Mouse (Mus musculus) kidney, embryonic 14.5 days (tissue): Measurements from ENCODE around the gene Fam110c. TPM values are rescaled to one million over a fixed set of nuclear protein-coding genes. Genes with fewer than 3 reads are reported as not detected.
"Not testable (repeated sequence)": the region's sequence is repeated elsewhere in the genome, so short reads cannot be mapped to it uniquely, and the experiment has no call there.

ENCODE experiments used
- ATAC-seq: fragments of 200-750 bp; cut with Nextera tagmentation; 2 replicates; pipeline ENCODE4 v1.8.0; 2017; ENCODE audit warnings: moderate number of reproducible peaks, mild to moderate bottlenecking, moderate TSS enrichment, moderate library complexity; ENCODE audit not compliant: low FRiP score, low TSS enrichment
- H3K27ac ChIP-seq: fragments of 300-500 bp; sonication (generic); 2 replicates; pipeline ENCODE4 v1.5.1; 2014; ENCODE audit warnings: low read depth, mild to moderate bottlenecking, low read length, moderate library complexity, mixed read lengths
- H3K27me3 ChIP-seq: fragments of 300-500 bp; sonication (generic); 2 replicates; pipeline ENCODE4 v1.6.1; 2014; ENCODE audit warnings: mild to moderate bottlenecking, low read length; ENCODE audit not compliant: control insufficient read depth, insufficient read depth
- H3K36me3 ChIP-seq: fragments of 300-500 bp; sonication (generic); 2 replicates; pipeline ENCODE4 v1.6.1; 2014; ENCODE audit warnings: low read length, mixed read lengths; ENCODE audit not compliant: control insufficient read depth, insufficient read depth
- H3K4me1 ChIP-seq: fragments of 300-500 bp; sonication (generic); 2 replicates; pipeline ENCODE4 v1.6.1; 2014; ENCODE audit warnings: low read length, mixed read lengths; ENCODE audit not compliant: control insufficient read depth, insufficient read depth
- H3K4me2 ChIP-seq: fragments of 300-500 bp; sonication (generic); replicated peaks from 2 replicates; pipeline ENCODE4 v1.6.1; 2014; ENCODE audit warnings: low read depth, mild to moderate bottlenecking, low read length
- H3K4me3 ChIP-seq: fragments of 300-500 bp; sonication (generic); 2 replicates; pipeline ENCODE4 v1.5.1; 2014; ENCODE audit warnings: mild to moderate bottlenecking, low read length
- H3K9ac ChIP-seq: fragments of 300-500 bp; sonication (generic); 2 replicates; pipeline ENCODE4 v1.6.1; 2014; ENCODE audit warnings: low read depth, mild to moderate bottlenecking, low read length, moderate library complexity
- H3K9me3 ChIP-seq: fragments of 300-500 bp; sonication (generic); 2 replicates; pipeline ENCODE4 v1.6.1; 2016; ENCODE audit warnings: low read length; ENCODE audit not compliant: control insufficient read depth
- WGBS: fragments of 180-500 bp; shearing (Covaris S2); extraction: QIAGEN DNeasy Blood & Tissue Kit; methylation state at CpG from one replicate; pipeline ENCODE4 v1.1.7; 2014; 5-methylcytosine and 5-hydroxymethylcytosine counted together
- polyA plus RNA-seq: library from polyadenylated mRNA; unstranded; fragments of >200 nt; fragmentation: Nextera tagmentation; extraction: Ambion mirVana; gene quantifications from 2 replicates; pipeline ENCODE4 v1.2.1, GENCODE M21; 2014

Gene Fam110c
- polyA plus RNA-seq = 2.4 and 3.2 TPM in 2 replicates

GRCm38 (mm10) chr12:31073412-31074354 lies at the start of gene Fam110c:
Fam110c (plus strand) TSS chr12:31073861.
- no peak within 1 kb of the TSS for H3K27ac ChIP-seq
- 1% methylated on average over 50 of the region's 50 CpGs for WGBS
- H3K27me3 ChIP-seq = peaks cover 29% of the 10 kb centered on the region

GRCm38 (mm10) chr12:31026423-31026822 lies 47.2 kb upstream of the Fam110c start:
- no peaks in the 10 kb centered on the region for H3K27me3 ChIP-seq
- H3K9ac ChIP-seq = no peak overlapping the region
- H3K27ac ChIP-seq = no peak overlapping the region
- H3K4me3 ChIP-seq = no peak overlapping the region
- H3K36me3 ChIP-seq = no peaks in the 10 kb centered on the region
- H3K9me3 ChIP-seq = peaks cover 6% of the 10 kb centered on the region; the same call in 1 of the 2 replicates
- no peak overlapping the region for H3K4me2 ChIP-seq
- WGBS = 15% methylated on average over 7 of the region's 7 CpGs
- peak; percentile 89 for ATAC-seq
- 0 out of 2 replicates have a peak, but pooled peaks cover 4% of the 10 kb centered on the region for H3K4me1 ChIP-seq

More at GRCm38 (mm10) chr12:31073412-31074354, at the start of gene Fam110c:
- H3K4me3 ChIP-seq = peak within 1 kb of the TSS; percentile 57
- H3K9me3 ChIP-seq = no peaks in the 10 kb centered on the region
- H3K4me1 ChIP-seq = peaks cover 3% of the 10 kb centered on the region; the same call in 1 of the 2 replicates
- no peaks in the 10 kb centered on the region for H3K36me3 ChIP-seq
- peak within 1 kb of the TSS; percentile 94 for H3K4me2 ChIP-seq
- ATAC-seq = peak; percentile 80
- H3K9ac ChIP-seq = peak within 1 kb of the TSS; percentile 56

DNA sequence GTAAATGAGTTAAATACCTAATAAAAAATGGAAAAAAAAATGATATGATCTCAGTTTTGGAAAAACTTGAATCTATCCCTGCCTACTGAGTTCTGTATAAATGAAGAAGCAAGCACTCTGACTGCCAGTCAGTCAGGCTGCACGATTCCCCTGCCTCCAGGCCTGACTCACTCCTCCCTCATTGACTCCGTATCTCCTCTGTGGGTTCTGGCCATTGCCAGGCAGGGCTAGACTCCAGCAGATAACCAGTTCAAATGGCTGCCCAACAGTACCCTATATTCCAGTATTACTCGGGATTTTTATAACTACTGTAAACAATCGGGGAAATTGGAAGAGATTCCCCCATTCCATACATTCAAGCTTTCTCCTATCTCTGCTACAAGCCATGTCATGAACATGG lies 21.6 kb upstream of the Fam110c start:
- no peaks in the 10 kb centered on the region for H3K27me3 ChIP-seq
- no peak for ATAC-seq
- no peak overlapping the region for H3K27ac ChIP-seq
- no peak overlapping the region for H3K4me3 ChIP-seq
- H3K9ac ChIP-seq = no peak overlapping the region
- 87% methylated on average over 4 of the region's 4 CpGs for WGBS
- H3K4me1 ChIP-seq = no peaks in the 10 kb centered on the region
- no peaks in the 10 kb centered on the region for H3K36me3 ChIP-seq
- H3K9me3 ChIP-seq = no peaks in the 10 kb centered on the region
- H3K4me2 ChIP-seq = no peak overlapping the region

DNA sequence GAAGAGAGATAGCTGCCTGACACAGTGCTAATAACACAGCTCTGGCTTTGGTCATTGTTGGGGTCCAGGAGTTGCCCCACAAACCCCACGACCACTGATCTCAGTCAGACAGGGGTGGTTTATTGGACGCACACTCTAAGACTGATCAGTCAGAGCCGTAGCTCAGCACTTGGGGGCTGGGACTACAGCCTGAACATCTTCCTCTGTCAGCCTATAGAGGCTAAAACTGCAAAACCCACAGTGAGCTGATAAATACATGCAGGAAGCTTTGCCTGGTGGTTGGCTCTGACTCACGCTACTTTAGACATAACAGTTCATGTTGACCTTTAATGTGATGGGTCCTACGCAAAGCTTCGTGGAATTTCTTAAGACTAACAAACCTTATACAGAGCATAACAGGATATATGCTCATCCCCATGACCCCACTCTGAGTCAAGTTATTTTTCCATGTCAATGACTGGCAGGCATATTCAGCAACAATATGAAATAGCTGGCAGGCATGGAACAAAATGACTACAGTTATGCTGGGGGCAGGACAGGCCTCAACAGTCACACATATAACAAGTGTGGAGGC lies 17.3 kb upstream of the Fam110c start:
- Histone ChIP-seq H3K27ac (no peak overlapping the region), H3K36me3 (no peaks in the 10 kb centered on the region), H3K4me2 (no peak overlapping the region), H3K4me3 (no peak overlapping the region), H3K9ac (no peak overlapping the region), H3K9me3 (no peaks in the 10 kb centered on the region), H3K4me1 (no peaks in the 10 kb centered on the region), H3K27me3 (no peaks in the 10 kb centered on the region; the same call in 1 of the 2 replicates)
- ATAC-seq = no peak
- WGBS = 82% methylated on average over 6 of the region's 6 CpGs

DNA sequence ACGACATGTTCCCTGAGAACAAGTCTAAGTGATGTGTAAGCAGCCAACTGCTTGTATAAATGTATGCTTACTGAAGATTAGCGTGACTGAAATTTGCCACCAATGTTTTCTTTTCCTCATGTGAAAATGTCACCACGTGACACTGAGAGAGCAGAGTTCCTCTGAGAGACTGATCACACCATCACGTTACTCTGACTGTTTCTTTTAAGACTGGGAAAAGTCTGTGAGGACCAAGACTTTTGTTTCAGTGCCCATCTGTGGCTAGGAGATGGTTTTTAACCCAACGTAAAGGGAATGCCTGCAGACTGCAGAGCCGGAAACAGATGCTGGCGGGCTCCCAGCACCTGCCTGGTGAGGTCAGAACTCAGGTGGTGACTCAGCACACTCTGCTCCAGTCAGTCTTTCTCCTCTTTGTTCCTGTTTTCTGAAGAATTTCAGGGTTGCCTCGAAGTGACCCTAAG lies 14.2 kb upstream of the Fam110c start:
- H3K36me3 ChIP-seq = no peaks in the 10 kb centered on the region
- H3K27me3 ChIP-seq = no peaks in the 10 kb centered on the region; the same call in 1 of the 2 replicates
- no peak overlapping the region for H3K9ac ChIP-seq
- WGBS = 49% methylated on average over 8 of the region's 8 CpGs
- no peak; the same call in 1 of the 2 replicates for ATAC-seq
- H3K4me2 ChIP-seq = no peak overlapping the region
- no peak overlapping the region for H3K27ac ChIP-seq
- no peaks in the 10 kb centered on the region for H3K4me1 ChIP-seq
- H3K4me3 ChIP-seq = no peak overlapping the region
- no peaks in the 10 kb centered on the region for H3K9me3 ChIP-seq

DNA sequence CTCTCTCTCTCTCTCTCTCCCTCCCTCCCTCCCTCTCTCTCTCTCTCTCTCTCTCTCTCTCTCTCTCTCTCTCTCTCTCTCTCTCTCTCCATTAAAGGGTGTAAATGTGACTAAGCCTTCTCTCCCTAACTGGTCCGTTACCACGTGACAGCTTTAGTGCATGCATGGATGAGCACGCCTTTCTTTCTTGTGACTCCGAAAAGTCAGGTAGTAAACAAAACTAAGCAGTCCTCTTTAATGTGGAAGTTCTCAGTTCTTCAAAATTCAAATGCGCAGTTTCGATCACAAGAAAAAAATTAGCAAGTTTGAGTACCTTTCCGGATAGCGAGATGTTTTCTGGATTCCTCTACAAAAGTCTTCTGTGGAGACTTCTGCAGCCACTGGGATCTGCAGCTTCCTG lies 13.4 kb upstream of the Fam110c start:
- H3K4me2 ChIP-seq = no peak overlapping the region
- no peak overlapping the region for H3K4me3 ChIP-seq
- WGBS = 46% methylated on average over 8 of the region's 8 CpGs
- H3K4me1 ChIP-seq = no peaks in the 10 kb centered on the region
- no peaks in the 10 kb centered on the region for H3K9me3 ChIP-seq
- ATAC-seq = no peak
- no peaks in the 10 kb centered on the region; the same call in 1 of the 2 replicates for H3K27me3 ChIP-seq
- H3K9ac ChIP-seq = no peak overlapping the region
- H3K36me3 ChIP-seq = no peaks in the 10 kb centered on the region
- no peak overlapping the region for H3K27ac ChIP-seq

DNA sequence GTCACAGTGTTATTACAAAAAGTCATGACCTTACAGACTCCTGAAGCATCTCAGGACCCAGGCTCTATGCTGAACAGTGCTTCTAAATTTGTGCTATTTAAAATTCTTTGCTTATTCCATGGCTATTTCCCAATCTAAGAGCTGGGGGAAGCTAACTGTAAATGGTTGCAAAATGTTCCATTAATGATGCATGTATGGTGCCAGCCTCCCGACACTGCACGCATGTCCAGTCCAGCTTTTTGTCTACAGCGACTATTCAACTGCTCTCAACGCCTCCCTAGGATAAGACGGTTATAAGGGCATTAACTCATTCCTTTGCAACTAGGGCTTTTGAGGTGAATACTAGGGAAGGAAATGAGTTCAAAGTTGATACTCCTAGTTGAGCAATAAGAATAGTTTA lies 2.4 kb upstream of the Fam110c start:
- Histone ChIP-seq H3K27ac (no peak overlapping the region), H3K36me3 (no peaks in the 10 kb centered on the region), H3K27me3 (peaks cover 29% of the 10 kb centered on the region), H3K4me1 (peaks cover 3% of the 10 kb centered on the region; the same call in 1 of the 2 replicates), H3K4me2 (no peak overlapping the region), H3K4me3 (no peak overlapping the region), H3K9ac (no peak overlapping the region), H3K9me3 (no peaks in the 10 kb centered on the region)
- 80% methylated on average over 5 of the region's 5 CpGs for WGBS
- ATAC-seq = no peak

GRCm38 (mm10) chr12:31074355-31074786 lies 710 bp downstream of the Fam110c start:
- H3K27ac ChIP-seq, H3K4me1 ChIP-seq, H3K36me3 ChIP-seq, H3K9me3 ChIP-seq: not testable (repeated sequence)
- Histone ChIP-seq H3K27me3 (peaks cover 29% of the 10 kb centered on the region), H3K9ac (peak overlapping the region; percentile 56), H3K4me2 (peak overlapping the region; percentile 94), H3K4me3 (peak overlapping the region; percentile 57)
- ATAC-seq = peak; percentile 22; the same call in 1 of the 2 replicates
- WGBS = under 1% methylated on average over 11 of the region's 18 CpGs
